In the genomic region with DNA sequence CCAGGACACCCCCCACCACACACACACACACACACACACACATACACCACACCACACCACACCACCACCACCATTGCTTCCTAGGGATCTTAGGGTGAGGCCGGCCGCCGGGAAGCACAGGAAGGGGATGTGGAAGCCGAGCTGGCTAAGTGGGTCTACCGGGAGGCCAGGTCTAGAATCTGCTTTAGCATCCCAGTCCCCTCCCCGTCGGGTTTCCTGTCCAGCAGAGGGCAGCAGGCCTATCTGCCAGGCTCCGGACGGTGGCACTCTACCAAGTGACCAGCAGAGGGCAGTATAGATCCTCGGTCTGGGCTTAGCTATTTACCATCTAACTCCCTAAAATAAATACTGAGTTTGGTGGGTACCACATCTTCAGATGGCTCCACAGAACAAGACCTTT, we compare ENCODE assay signal across 8 mouse cellular contexts.
DNase-seq lines count a peak whose midpoint lies in the region; ATAC-seq and TF ChIP-seq lines count a peak whose summit lies in the region.

No protein-coding gene starts in this region.

- no peak overlapping the region for H3K27ac ChIP-seq in intestine, postnatal 0 days (ENCODE audit: low read depth, low read length)
- H3K27ac ChIP-seq in midbrain, embryonic 12.5 days (replicated peaks) = peak overlapping the region; percentile 89; the same call in 1 of the 2 replicates

- WGBS in intestine, postnatal 0 days = 1% methylated on average over 10 of the region's 10 CpGs
- WGBS in midbrain, embryonic 12.5 days = 0% methylated on average over 10 of the region's 10 CpGs

- H3K4me3 ChIP-seq in intestine, postnatal 0 days (ENCODE audit: low read depth, low read length) = peak overlapping the region; percentile 62; the same call in 1 of the 2 replicates
- H3K4me3 ChIP-seq in midbrain, embryonic 12.5 days = peak overlapping the region; percentile 72

- no peak overlapping the region for H3K9ac ChIP-seq in intestine, postnatal 0 days (ENCODE audit: low read depth, low read length)
- peak overlapping the region; percentile 89; the same call in 1 of the 2 replicates for H3K9ac ChIP-seq in midbrain, embryonic 12.5 days (replicated peaks)

- peak; percentile 24; the same call in 1 of the 2 replicates for ATAC-seq in intestine, postnatal 0 days
- ATAC-seq in midbrain, embryonic 12.5 days (ENCODE audit: low FRiP score, low read depth) = peak; percentile 59
- no peak for ATAC-seq in inflammation-experienced regulatory T-cells, adult 6 months

- H3K4me1 ChIP-seq in intestine, postnatal 0 days (replicated peaks; ENCODE audit: control insufficient read depth, insufficient read depth, low read length) = no peaks in the 10 kb centered on the region
- peaks cover 28% of the 10 kb centered on the region for H3K4me1 ChIP-seq in midbrain, embryonic 12.5 days

- no peaks in the 10 kb centered on the region for H3K36me3 ChIP-seq in intestine, postnatal 0 days (ENCODE audit: control insufficient read depth, insufficient read depth)
- H3K36me3 ChIP-seq in midbrain, embryonic 12.5 days = no peaks in the 10 kb centered on the region

- peak overlapping the region; percentile 98 for H3K4me2 ChIP-seq in intestine, postnatal 0 days (replicated peaks; ENCODE audit: low read depth)
- H3K4me2 ChIP-seq in midbrain, embryonic 12.5 days (replicated peaks) = peak overlapping the region; percentile 98

- peak; percentile 99 for TF ChIP-seq CTCF in intestine, postnatal 0 days (IDR thresholded peaks at IDR 0.05; ENCODE audit: low read depth)

- no peaks in the 10 kb centered on the region for H3K9me3 ChIP-seq in intestine, postnatal 0 days (ENCODE audit: control insufficient read depth)
- H3K9me3 ChIP-seq in midbrain, embryonic 12.5 days = no peaks in the 10 kb centered on the region

- intact Hi-C loops in left cerebral cortex, postnatal 36 days (cut with DNase I) = loop anchor here (2.0 kb wide), 2 partner anchors 51 to 161 kb away; partner anchors contain the start of gene Lingo1

- peaks cover 51% of the 10 kb centered on the region for H3K27me3 ChIP-seq in intestine, postnatal 0 days (replicated peaks; ENCODE audit: control insufficient read depth, insufficient read depth, low read length)
- peaks cover 66% of the 10 kb centered on the region for H3K27me3 ChIP-seq in midbrain, embryonic 12.5 days

- DNase-seq in adrenal gland, adult 8-10 months = peak; percentile 72
- peak; percentile 86 for DNase-seq in embryo, embryonic 11.5 days (ENCODE audit: low read depth, low spot score)
- peak; percentile 79 to 86 for DNase-seq in gastrocnemius, postnatal 4 days (ENCODE audit: low spot score in 2 of 2)
- peak; percentile 90 to 91 for DNase-seq in left cerebral cortex, postnatal 36 days (ENCODE audit: low spot score in 2 of 2)
- peak; percentile 81 for DNase-seq in skeletal muscle tissue, adult 2 months (ENCODE audit: low read depth, low spot score)
